Mouse (Mus musculus) ES-E14 (cell line): ENCODE results near the gene 1700011L22Rik. TPM values are rescaled to one million over a fixed set of nuclear protein-coding genes. Genes with fewer than 3 reads are reported as not detected.

ENCODE experiments used
- DNase-seq: peaks from one replicate; pipeline ENCODE4 v3.0.0-alpha.2; 2013; ENCODE audit warnings: low read depth, low spot score
- H3K27ac ChIP-seq: 2 replicates; pipeline ENCODE4 v1.5.1; 2012; ENCODE audit warnings: low read depth, mild to moderate bottlenecking, low read length, moderate library complexity, mixed read lengths; ENCODE audit not compliant: poor library complexity, insufficient read depth, severe bottlenecking
- H3K36me3 ChIP-seq: 2 replicates; pipeline ENCODE4 v1.6.1; 2012; ENCODE audit warnings: mild to moderate bottlenecking, low read length, moderate library complexity, mixed read lengths; ENCODE audit not compliant: control insufficient read depth, poor library complexity, insufficient read depth, severe bottlenecking
- H3K4me1 ChIP-seq, 2 experiments: fragments of 150-350 bp in 1 of 2; sonication (generic) in 1 of 2; 2 replicates each; pipeline ENCODE4 v1.6.1; 2012; ENCODE audit warnings: low read length in 2 of 2, mild to moderate bottlenecking in 1 of 2, mixed read lengths in 1 of 2; ENCODE audit not compliant: control insufficient read depth in 2 of 2, insufficient read depth in 2 of 2, poor library complexity in 1 of 2
- H3K4me3 ChIP-seq, 2 experiments: fragments of 150-350 bp in 1 of 2; sonication (generic) in 1 of 2; 2 replicates each; pipeline ENCODE4 v1.5.1; 2012; ENCODE audit warnings: low read length in 2 of 2, low read depth in 1 of 2, mild to moderate bottlenecking in 1 of 2, mixed read lengths in 1 of 2; ENCODE audit not compliant: insufficient read depth in 1 of 2, poor library complexity in 1 of 2, severe bottlenecking in 1 of 2
- H3K9ac ChIP-seq: 2 replicates; pipeline ENCODE4 v1.6.1; 2012; ENCODE audit warnings: low read depth, mild to moderate bottlenecking, low read length, mixed read lengths; ENCODE audit not compliant: poor library complexity, insufficient read depth, severe bottlenecking
- H3K9me3 ChIP-seq: fragments of 150-350 bp; sonication (generic); 2 replicates; pipeline ENCODE4 v1.6.1; 2012; ENCODE audit warnings: low read depth, mild to moderate bottlenecking, low read length; ENCODE audit not compliant: control insufficient read depth, insufficient read depth
- CHD2 ChIP-seq: IDR thresholded peaks from 2 replicates; pipeline ENCODE4 v1.6.1; 2014; ENCODE audit warnings: mild to moderate bottlenecking, low read depth, low read length, inconsistent platforms
- HCFC1 ChIP-seq: IDR thresholded peaks from 2 replicates; pipeline ENCODE4 v1.6.1; 2012; ENCODE audit warnings: low read length, inconsistent platforms, borderline replicate concordance; ENCODE audit not compliant: insufficient read depth
- MAFK ChIP-seq: IDR thresholded peaks from 2 replicates; pipeline ENCODE4 v1.6.1; 2014; ENCODE audit warnings: mild to moderate bottlenecking, low read depth, low read length, inconsistent platforms; ENCODE audit not compliant: insufficient read depth
- ZC3H11A ChIP-seq: IDR thresholded peaks from 2 replicates; pipeline ENCODE4 v1.6.1; 2012; ENCODE audit warnings: low read depth, mild to moderate bottlenecking, inconsistent platforms, low read length, borderline replicate concordance
- ZNF384 ChIP-seq: IDR thresholded peaks from 2 replicates; pipeline ENCODE4 v1.6.1; 2012; ENCODE audit warnings: low read depth, low read length, inconsistent platforms
- in situ Hi-C, 2 experiments: fragments of 600-800 bp; cut with MboI; formaldehyde crosslinking; loops; one replicate each; pipeline ENCODE4 v1.15.1; 2025; ENCODE audit warnings: low sequenced_read_pairs in 2 of 2, inconsistent platforms in 1 of 2; ENCODE audit not compliant: unreplicated experiment in 2 of 2
- total RNA-seq: library from RNA; depleted of rRNA; stranded (reverse); fragments of 300-350 nt; gene quantifications from 2 replicates; pipeline ENCODE4 v1.2.3, GENCODE M21; 2012

The 1700011L22Rik gene
- total RNA-seq, 1 experiment, result not detected

- no peak overlapping the region for H3K27ac ChIP-seq
- in situ Hi-C loops, result no loop called here
- no peaks in the 10 kb centered on the region for H3K4me1 ChIP-seq
- H3K9me3 ChIP-seq, result no peaks in the 10 kb centered on the region
- H3K4me3 ChIP-seq, result no peak overlapping the region
- H3K36me3 ChIP-seq, result no peaks in the 10 kb centered on the region; the same call in 1 of the 2 replicates
- TF ChIP-seq ZNF384, result no peak
- TF ChIP-seq ZC3H11A, result no peak
- TF ChIP-seq CHD2, result no peak
- TF ChIP-seq MAFK, result no peak
- TF ChIP-seq HCFC1, result no peak
- no peak for DNase-seq
- H3K9ac ChIP-seq, result no peak overlapping the region
These were observed 25.4 kb upstream of the 1700011L22Rik start for GRCm38 (mm10) chr8:79273776-79274175.

- H3K9me3 ChIP-seq, result no peaks in the 10 kb centered on the region
- TF ChIP-seq MAFK (no peak), CHD2 (no peak), ZC3H11A (0 out of 2 replicates have a peak, but pooled peaks have one; percentile 20), HCFC1 (no peak), ZNF384 (no peak)
- no peaks in the 10 kb centered on the region; the same call in 1 of the 2 replicates for H3K36me3 ChIP-seq
- H3K4me3 ChIP-seq, result no peak overlapping the region
- no peak for DNase-seq
- H3K27ac ChIP-seq, result no peak overlapping the region
- in situ Hi-C loops, result no loop called here
- no peak overlapping the region for H3K9ac ChIP-seq
- H3K4me1 ChIP-seq, result no peaks in the 10 kb centered on the region
These were observed 24.3 kb upstream of the 1700011L22Rik start for GRCm38 (mm10) chr8:79272676-79273075.

- Histone ChIP-seq H3K27ac (no peak overlapping the region), H3K36me3 (no peaks in the 10 kb centered on the region; the same call in 1 of the 2 replicates), H3K9me3 (no peaks in the 10 kb centered on the region), H3K4me1 (no peaks in the 10 kb centered on the region), H3K9ac (no peak overlapping the region), H3K4me3 (no peak overlapping the region)
- no peak for DNase-seq
- TF ChIP-seq ZNF384 (no peak), MAFK (no peak), HCFC1 (no peak), ZC3H11A (no peak), CHD2 (no peak)
- in situ Hi-C loops, result no loop called here
These were observed 20.6 kb upstream of the 1700011L22Rik start for GRCm38 (mm10) chr8:79268921-79269320.

- H3K9ac ChIP-seq, result no peak overlapping the region
- no peak overlapping the region for H3K4me3 ChIP-seq
- H3K36me3 ChIP-seq, result no peaks in the 10 kb centered on the region
- H3K27ac ChIP-seq, result no peak overlapping the region
- H3K9me3 ChIP-seq, result no peaks in the 10 kb centered on the region
- no peak for DNase-seq
- in situ Hi-C loops, result no loop called here
- H3K4me1 ChIP-seq, result no peaks in the 10 kb centered on the region
- TF ChIP-seq HCFC1, result no peak
- no peak for TF ChIP-seq ZC3H11A
These were observed 13.6 kb upstream of the 1700011L22Rik start for GRCm38 (mm10) chr8:79261920-79262319.

- no peaks in the 10 kb centered on the region for H3K4me1 ChIP-seq
- no peak for TF ChIP-seq HCFC1
- no peak for TF ChIP-seq ZC3H11A
- TF ChIP-seq CHD2, result no peak
- no peak for TF ChIP-seq ZNF384
- no peak for TF ChIP-seq MAFK
- H3K9ac ChIP-seq, result no peak overlapping the region
- no peaks in the 10 kb centered on the region for H3K9me3 ChIP-seq
- in situ Hi-C loops, result no loop called here
- no peak overlapping the region for H3K4me3 ChIP-seq
- no peaks in the 10 kb centered on the region for H3K36me3 ChIP-seq
- no peak for DNase-seq
- no peak overlapping the region for H3K27ac ChIP-seq
These were observed 7.8 kb upstream of the 1700011L22Rik start for GRCm38 (mm10) chr8:79256076-79256705.
